Mouse (Mus musculus): Measurements from ENCODE around the gene Rab30. TPM values are rescaled to one million over a fixed set of nuclear protein-coding genes. Genes with fewer than 3 reads are reported as not detected.

Gene Rab30
- polyA plus RNA-seq (2012; rRNA removed), result 0.12 and 0.50 TPM in 2 replicates

GRCm38 (mm10) chr7:92741152-92741860 is at the start of gene Rab30:
Rab30 (plus strand) TSS chr7:92741603.

GRCm38 (mm10) chr7:92874116-92874675 is 132.8 kb downstream of the Rab30 start, which contains the start of the genes Ddias and Prcp:
Ddias (minus strand) TSS chr7:92874247.
Prcp (plus strand) TSS chr7:92874470.

Other genes with a start within 250 kb of the Rab30 start
- gene Ccdc90b, start 180.5 kb upstream of the Rab30 start, polyA plus RNA-seq (2012; rRNA removed), result 0.65 and 1.1 TPM in 2 replicates
- gene Ankrd42, start 104.5 kb upstream of the Rab30 start, polyA plus RNA-seq (2012; rRNA removed), result 0.08 and 0.10 TPM in 2 replicates
- gene Pcf11, start 71.7 kb upstream of the Rab30 start, polyA plus RNA-seq (2012; rRNA removed), result 8.2 and 8.9 TPM in 2 replicates
- 0.01 TPM in 1 of 2 replicates, not detected in the other for gene Ddias, start 132.6 kb downstream of the Rab30 start, polyA plus RNA-seq (2012; rRNA removed)
- gene Prcp, start 132.9 kb downstream of the Rab30 start, polyA plus RNA-seq (2012; rRNA removed), result 7.3 and 8.3 TPM in 2 replicates

All from stomach, adult 2 months (tissue).